Mouse (Mus musculus) hindbrain, postnatal 0 days (tissue): ENCODE measurements around the gene Myo18a. TPM values are rescaled to one million over a fixed set of nuclear protein-coding genes. Genes with fewer than 3 reads are reported as not detected.

Experiments
- ATAC-seq: fragments of 200-750 bp; cut with Nextera tagmentation; 2 replicates; pipeline ENCODE4 v1.8.0; 2017; ENCODE audit warnings: mild to moderate bottlenecking, moderate TSS enrichment, moderate library complexity
- DNase-seq: peaks from one replicate; pipeline ENCODE4 v3.0.0-alpha.2; 2015; ENCODE audit warnings: low spot score
- H3K27ac ChIP-seq: fragments of 300-500 bp; sonication (generic); 2 replicates; pipeline ENCODE4 v1.5.1; 2014; ENCODE audit warnings: mild to moderate bottlenecking
- H3K27me3 ChIP-seq: fragments of 300-500 bp; sonication (generic); 2 replicates; pipeline ENCODE4 v1.6.1; 2014; ENCODE audit warnings: low read length, mixed read lengths; ENCODE audit not compliant: insufficient read depth
- H3K36me3 ChIP-seq: fragments of 300-500 bp; sonication (generic); 2 replicates; pipeline ENCODE4 v1.6.1; 2014; ENCODE audit warnings: low read length, mixed read lengths; ENCODE audit not compliant: insufficient read depth
- H3K4me1 ChIP-seq: fragments of 300-500 bp; sonication (generic); 2 replicates; pipeline ENCODE4 v1.6.1; 2014; ENCODE audit warnings: antibody characterized with exemption, low read length, mixed read lengths; ENCODE audit not compliant: insufficient read depth
- H3K4me2 ChIP-seq: fragments of 300-500 bp; sonication (generic); 2 replicates; pipeline ENCODE4 v1.6.1; 2014; ENCODE audit warnings: low read depth, mild to moderate bottlenecking, low read length, moderate library complexity, mixed read lengths
- H3K4me3 ChIP-seq: fragments of 300-500 bp; sonication (generic); 2 replicates; pipeline ENCODE4 v1.5.1; 2014; ENCODE audit warnings: low read length
- H3K9ac ChIP-seq: fragments of 300-500 bp; sonication (generic); replicated peaks from 2 replicates; pipeline ENCODE4 v1.6.1; 2014; ENCODE audit warnings: mild to moderate bottlenecking, low read length, moderate library complexity, mixed read lengths
- H3K9me3 ChIP-seq: fragments of 300-500 bp; sonication (generic); 2 replicates; pipeline ENCODE4 v1.6.1; 2016; ENCODE audit warnings: low read length, mixed read lengths
- CTCF ChIP-seq: IDR thresholded peaks from 2 replicates; pipeline ENCODE4 v1.5.1; 2016; ENCODE audit warnings: antibody characterized with exemption, control low read depth, low read depth
- WGBS: fragments of 180-500 bp; shearing (Covaris S2); extraction: QIAGEN DNeasy Blood & Tissue Kit; methylation state at CpG from one replicate; pipeline ENCODE4 v1.1.7; 2014; 5-methylcytosine and 5-hydroxymethylcytosine counted together
- polyA plus RNA-seq: library from polyadenylated mRNA; unstranded; fragments of >200 nt; fragmentation: Nextera tagmentation; extraction: Ambion mirVana; gene quantifications from 2 replicates; pipeline ENCODE4 v1.2.1, GENCODE M21; 2015
- total RNA-seq: library from RNA; depleted of rRNA; stranded (reverse); fragments of >200 nt; gene quantifications from 2 replicates; pipeline ENCODE4 v1.2.3, GENCODE M21; 2014

Myo18a gene
- total and polyA plus RNA-seq, 2 experiments from 2014 or later = 28.2 to 64.6 TPM

DNA sequence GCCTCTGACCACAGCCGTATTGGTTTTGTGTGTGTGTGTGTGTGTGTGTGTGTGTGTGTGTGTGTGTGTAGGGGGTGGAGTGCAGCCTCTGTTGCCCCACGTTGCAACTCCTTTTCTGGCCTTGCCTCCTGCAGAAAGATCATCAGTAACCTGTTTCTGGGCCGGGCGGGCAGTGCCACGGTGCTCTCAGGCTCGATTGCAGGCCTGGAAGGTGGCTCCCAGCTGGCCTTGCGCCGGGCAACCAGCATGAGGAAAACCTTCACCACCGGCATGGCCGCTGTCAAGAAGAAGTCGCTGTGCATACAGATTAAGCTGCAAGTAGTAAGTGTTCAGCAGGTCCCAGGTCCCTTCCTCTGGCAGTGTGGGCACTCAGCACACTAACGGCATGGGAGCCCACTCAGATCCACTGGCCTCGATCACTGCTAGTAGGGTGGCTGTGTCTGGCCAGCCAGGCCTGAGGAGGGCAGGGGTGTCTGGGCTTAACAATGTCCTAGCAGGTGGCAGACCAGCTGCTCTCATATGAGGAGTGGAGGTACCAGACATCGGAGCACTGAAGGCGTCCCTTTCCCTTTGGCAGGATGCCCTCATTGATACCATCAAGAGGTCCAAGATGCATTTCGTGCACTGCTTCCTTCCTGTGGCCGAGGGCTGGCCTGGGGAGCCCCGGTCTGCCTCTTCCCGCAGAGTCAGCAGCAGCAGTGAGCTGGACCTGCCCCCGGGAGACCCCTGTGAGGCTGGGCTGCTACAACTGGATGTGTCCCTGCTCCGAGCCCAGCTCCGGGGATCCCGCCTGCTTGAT is 66.2 kb downstream of the Myo18a start:
- Histone ChIP-seq H3K4me2 (no peak overlapping the region), H3K4me1 (peaks cover 15% of the 10 kb centered on the region), H3K9ac (no peak overlapping the region), H3K27ac (no peak overlapping the region), H3K9me3 (no peaks in the 10 kb centered on the region), H3K27me3 (no peaks in the 10 kb centered on the region), H3K4me3 (no peak overlapping the region), H3K36me3 (peaks cover 19% of the 10 kb centered on the region; the same call in 1 of the 2 replicates)
- DNase-seq (peak; percentile 39), ATAC-seq (no peak)
- no peak for TF ChIP-seq CTCF
- 48% methylated on average over 23 of the region's 23 CpGs for WGBS

DNA sequence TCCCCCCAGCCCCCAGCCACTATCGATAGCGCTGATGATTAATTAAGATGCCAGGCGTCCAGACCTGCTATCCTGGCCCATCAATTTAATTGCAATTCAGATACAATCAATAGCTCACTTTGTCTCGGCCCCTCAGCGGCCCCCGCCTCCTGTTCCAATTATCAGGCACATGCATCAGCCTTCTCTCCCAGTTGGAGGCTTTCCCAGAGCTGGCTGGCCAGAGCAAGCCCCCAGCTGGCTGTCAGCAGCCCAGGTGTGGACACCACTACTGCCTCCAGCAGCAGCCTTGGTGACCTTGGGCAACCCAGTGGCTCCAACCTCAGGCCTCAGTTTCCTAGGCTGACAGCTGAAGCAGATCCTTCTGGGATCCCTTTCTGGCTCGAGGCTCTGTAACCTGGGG is 67.8 kb downstream of the Myo18a start:
- Histone ChIP-seq H3K27me3 (no peaks in the 10 kb centered on the region), H3K9ac (no peak overlapping the region), H3K27ac (no peak overlapping the region), H3K4me2 (no peak overlapping the region), H3K4me1 (peaks cover 12% of the 10 kb centered on the region), H3K9me3 (no peaks in the 10 kb centered on the region), H3K4me3 (no peak overlapping the region), H3K36me3 (peaks cover 21% of the 10 kb centered on the region; the same call in 1 of the 2 replicates)
- TF ChIP-seq CTCF = no peak
- ATAC-seq (no peak), DNase-seq (no peak)
- 58% methylated on average over 7 of the region's 7 CpGs for WGBS

DNA sequence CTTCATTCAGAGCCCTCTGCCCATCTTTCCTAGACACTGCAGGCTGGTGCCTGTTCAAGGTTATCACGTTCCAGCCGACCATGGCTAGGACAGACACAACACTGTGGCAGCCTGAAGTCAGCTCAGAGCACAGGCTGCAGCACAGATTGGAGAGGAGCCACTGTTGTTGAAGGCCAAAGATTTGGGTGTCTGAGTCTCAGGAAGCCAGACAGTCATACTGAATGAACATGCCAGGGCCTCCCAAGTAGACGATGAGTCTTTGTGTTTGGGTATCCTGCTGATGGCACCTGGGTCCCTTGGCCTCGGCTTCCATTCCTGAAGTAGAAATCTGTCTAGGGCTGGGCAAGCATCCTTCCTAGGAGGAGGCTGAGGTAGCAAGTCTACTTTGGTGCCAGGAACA is 69.5 kb downstream of the Myo18a start:
- no peak for TF ChIP-seq CTCF
- Histone ChIP-seq H3K27ac (no peak overlapping the region), H3K4me3 (no peak overlapping the region), H3K9me3 (no peaks in the 10 kb centered on the region), H3K4me1 (peaks cover 5% of the 10 kb centered on the region; the same call in 1 of the 2 replicates), H3K36me3 (peaks cover 33% of the 10 kb centered on the region; the same call in 1 of the 2 replicates), H3K27me3 (no peaks in the 10 kb centered on the region), H3K4me2 (no peak overlapping the region), H3K9ac (no peak overlapping the region)
- no peak for ATAC-seq
- no peak for DNase-seq
- WGBS = 70% methylated on average over 4 of the region's 4 CpGs

DNA sequence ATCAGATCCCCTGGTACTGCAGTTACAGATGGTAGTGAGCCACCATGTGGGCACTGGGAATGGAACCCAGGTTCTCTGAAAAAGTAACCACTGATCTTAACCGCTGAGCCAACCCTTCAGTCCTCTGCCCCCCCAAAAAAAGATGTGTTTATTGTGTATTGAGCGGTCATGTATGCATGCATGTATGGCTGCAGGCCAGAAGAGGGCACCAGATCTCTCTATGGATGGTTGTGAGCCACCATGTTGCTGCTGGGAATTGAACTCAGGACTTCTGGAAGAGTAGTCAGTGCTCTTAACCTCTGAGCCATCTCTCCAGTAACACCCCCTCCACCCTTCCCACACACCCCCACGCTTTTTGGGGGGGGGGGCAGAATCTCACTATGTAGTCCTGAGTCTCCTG is 72.1 kb downstream of the Myo18a start:
- no peaks in the 10 kb centered on the region for H3K27me3 ChIP-seq
- peaks cover 33% of the 10 kb centered on the region; the same call in 1 of the 2 replicates for H3K36me3 ChIP-seq
- DNase-seq (no peak), ATAC-seq (no peak)
- WGBS = 81% methylated on average over 3 of the region's 3 CpGs
- H3K27ac ChIP-seq = no peak overlapping the region
- H3K9ac ChIP-seq = no peak overlapping the region
- no peaks in the 10 kb centered on the region; the same call in 1 of the 2 replicates for H3K4me1 ChIP-seq
- no peaks in the 10 kb centered on the region for H3K9me3 ChIP-seq
- TF ChIP-seq CTCF = peak; percentile 40
- H3K4me3 ChIP-seq = no peak overlapping the region
- no peak overlapping the region for H3K4me2 ChIP-seq

DNA sequence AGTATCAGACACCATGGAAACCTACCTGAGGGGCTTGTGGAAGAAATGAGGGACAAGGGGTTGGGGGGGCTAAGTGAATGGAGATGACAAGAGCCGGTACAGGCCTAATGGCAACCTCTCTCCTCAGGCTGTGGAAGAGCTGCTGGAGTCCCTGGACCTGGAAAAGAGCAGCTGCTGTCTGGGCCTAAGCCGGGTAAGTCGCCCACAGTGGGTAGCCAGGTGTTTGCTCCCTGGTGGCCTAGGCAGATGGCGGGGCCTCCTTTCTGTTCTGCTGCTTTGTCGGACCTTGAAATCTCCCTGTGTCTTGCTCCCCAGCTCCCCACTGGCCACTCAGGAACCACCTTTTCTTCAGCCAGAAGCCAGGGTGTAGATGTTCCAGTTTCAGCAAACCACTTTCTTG is 73.2 kb downstream of the Myo18a start:
- DNase-seq = no peak
- no peak for TF ChIP-seq CTCF
- H3K27me3 ChIP-seq = no peaks in the 10 kb centered on the region
- no peak overlapping the region for H3K27ac ChIP-seq
- H3K4me1 ChIP-seq = no peaks in the 10 kb centered on the region; the same call in none of the 2 replicates
- ATAC-seq = no peak
- H3K9ac ChIP-seq = no peak overlapping the region
- no peak overlapping the region for H3K4me3 ChIP-seq
- 55% methylated on average over 5 of the region's 5 CpGs for WGBS
- H3K36me3 ChIP-seq = peaks cover 33% of the 10 kb centered on the region; the same call in 1 of the 2 replicates
- no peak overlapping the region for H3K4me2 ChIP-seq
- no peaks in the 10 kb centered on the region for H3K9me3 ChIP-seq

DNA sequence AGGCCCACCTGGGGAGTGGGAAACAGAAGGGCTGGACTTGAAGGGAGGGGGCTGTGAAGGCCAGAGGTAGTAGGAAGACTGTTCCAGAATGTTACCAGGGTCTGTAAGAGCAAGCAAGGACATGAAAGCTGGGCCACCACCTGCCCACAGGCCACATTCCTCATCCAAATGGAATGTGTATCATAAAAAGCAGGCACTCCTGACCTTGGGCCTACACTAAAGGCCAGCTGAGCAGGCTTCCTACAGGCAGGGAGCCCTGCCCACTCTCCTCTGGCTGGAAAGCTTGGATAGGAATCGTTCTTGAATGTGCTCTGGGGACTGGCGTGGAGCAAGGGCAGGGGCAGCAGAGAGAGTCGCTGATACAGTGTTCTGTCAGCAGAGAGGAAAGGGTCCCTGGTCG is 73.7 kb downstream of the Myo18a start:
- Histone ChIP-seq H3K4me2 (no peak overlapping the region), H3K9ac (no peak overlapping the region), H3K4me3 (no peak overlapping the region), H3K9me3 (no peaks in the 10 kb centered on the region), H3K4me1 (no peaks in the 10 kb centered on the region; the same call in none of the 2 replicates), H3K27me3 (no peaks in the 10 kb centered on the region), H3K36me3 (peaks cover 38% of the 10 kb centered on the region), H3K27ac (no peak overlapping the region)
- no peak for DNase-seq
- WGBS = 72% methylated on average over 4 of the region's 4 CpGs
- no peak for TF ChIP-seq CTCF
- no peak for ATAC-seq

DNA sequence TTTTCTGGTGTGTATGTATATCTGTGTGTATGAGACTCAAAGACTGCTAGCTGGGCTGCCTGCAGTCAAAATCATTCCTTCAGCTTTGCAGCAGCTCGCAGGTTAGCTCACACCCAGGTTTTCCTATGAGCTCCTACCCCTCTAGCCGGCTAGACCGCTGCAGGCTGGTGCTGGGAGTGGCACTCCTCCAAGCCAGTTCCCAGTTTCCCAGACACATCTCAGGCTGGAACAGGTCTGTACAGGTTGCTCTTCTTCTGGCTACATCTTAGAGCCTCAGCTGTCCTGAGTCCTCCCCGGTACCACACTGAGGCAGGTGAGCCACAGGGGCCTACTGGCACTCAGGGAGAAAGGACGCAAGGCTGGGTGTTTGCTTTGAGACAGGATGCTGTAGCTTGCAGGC is 74.8 kb downstream of the Myo18a start:
- H3K4me2 ChIP-seq = no peak overlapping the region
- no peak overlapping the region for H3K4me3 ChIP-seq
- 81% methylated on average over 5 of the region's 5 CpGs for WGBS
- H3K27me3 ChIP-seq = no peaks in the 10 kb centered on the region
- peaks cover 41% of the 10 kb centered on the region for H3K36me3 ChIP-seq
- TF ChIP-seq CTCF = no peak
- H3K4me1 ChIP-seq = no peaks in the 10 kb centered on the region; the same call in none of the 2 replicates
- no peak overlapping the region for H3K27ac ChIP-seq
- ATAC-seq = no peak
- H3K9ac ChIP-seq = no peak overlapping the region
- no peaks in the 10 kb centered on the region for H3K9me3 ChIP-seq
- no peak for DNase-seq
